Mouse (Mus musculus): Measurements from ENCODE around the gene Olfr1040. TPM values are rescaled to one million over a fixed set of nuclear protein-coding genes. Genes with fewer than 3 reads are reported as not detected.
"Not testable (repeated sequence)": the region's sequence is repeated elsewhere in the genome, so short reads cannot be mapped to it uniquely, and the experiment has no call there.

Olfr1040 gene
- polyA plus RNA-seq (2016; fragmentation: Nextera tagmentation; extraction: Ambion mirVana) = not detected in 2 replicates

DNA sequence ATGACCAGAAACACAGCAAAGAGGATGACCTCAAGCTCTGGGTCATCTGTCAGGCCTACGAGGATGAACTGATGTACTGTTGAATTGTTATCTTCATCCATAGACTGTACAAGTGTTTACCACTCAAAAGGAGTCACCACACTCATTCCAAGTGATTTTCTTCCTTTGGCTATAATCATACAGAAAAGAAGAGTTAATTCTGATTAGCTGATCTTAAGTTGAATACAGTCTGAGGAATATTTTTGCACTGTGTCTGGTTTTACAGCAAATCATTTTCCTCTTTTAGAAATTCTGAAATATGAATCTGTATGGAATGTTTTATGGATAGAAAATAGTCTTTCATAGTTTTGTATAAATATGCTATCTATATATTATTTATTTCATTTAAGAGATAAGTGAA, at the start of gene Olfr1040:
Gene Olfr1040 (minus strand): TSS at position 101 of the 400 bp plus-strand sequence.
- H3K4me2 ChIP-seq (replicated peaks) = no peak within 1 kb of the TSS
- no peaks in the 10 kb centered on the region for H3K36me3 ChIP-seq
- H3K27me3 ChIP-seq = no peaks in the 10 kb centered on the region
- no peak for ATAC-seq (ENCODE audit: low FRiP score)
- H3K4me3 ChIP-seq = no peak within 1 kb of the TSS
- WGBS = 88% methylated on average over 1 of the region's 1 CpGs
- no peak within 1 kb of the TSS for H3K9ac ChIP-seq
- no peaks in the 10 kb centered on the region for H3K9me3 ChIP-seq (replicated peaks)
- H3K27ac ChIP-seq = no peak within 1 kb of the TSS
- no peaks in the 10 kb centered on the region for H3K4me1 ChIP-seq

- 59% methylated on average over 1 of the region's 1 CpGs for WGBS
- H3K4me3 ChIP-seq = no peak overlapping the region
These were observed 49.3 kb upstream of the Olfr1040 start for GRCm38 (mm10) chr2:86195863-86196262.

GRCm38 (mm10) chr2:86185583-86185982, 39.1 kb upstream of the Olfr1040 start, which contains the start of gene Olfr52:
TSS of gene Olfr52 (minus strand) at chr2:86185683.
- Histone ChIP-seq H3K4me3 (no peak within 1 kb of the TSS), H3K27me3 (no peaks in the 10 kb centered on the region), H3K4me1 (no peaks in the 10 kb centered on the region), H3K9me3 (replicated peaks) (no peaks in the 10 kb centered on the region), H3K4me2 (replicated peaks) (no peak within 1 kb of the TSS), H3K27ac (no peak within 1 kb of the TSS), H3K9ac (no peak within 1 kb of the TSS), H3K36me3 (no peaks in the 10 kb centered on the region)
- no peak for ATAC-seq (ENCODE audit: low FRiP score)

More at GRCm38 (mm10) chr2:86195863-86196262, 49.3 kb upstream of the Olfr1040 start:
- H3K9me3 ChIP-seq (replicated peaks) = no peaks in the 10 kb centered on the region
- no peaks in the 10 kb centered on the region for H3K27me3 ChIP-seq
- no peaks in the 10 kb centered on the region for H3K36me3 ChIP-seq
- H3K27ac ChIP-seq = no peak overlapping the region
- H3K4me1 ChIP-seq = no peaks in the 10 kb centered on the region
- H3K9ac ChIP-seq = no peak overlapping the region
- H3K4me2 ChIP-seq (replicated peaks) = no peak overlapping the region
- no peak for ATAC-seq (ENCODE audit: low FRiP score)

DNA sequence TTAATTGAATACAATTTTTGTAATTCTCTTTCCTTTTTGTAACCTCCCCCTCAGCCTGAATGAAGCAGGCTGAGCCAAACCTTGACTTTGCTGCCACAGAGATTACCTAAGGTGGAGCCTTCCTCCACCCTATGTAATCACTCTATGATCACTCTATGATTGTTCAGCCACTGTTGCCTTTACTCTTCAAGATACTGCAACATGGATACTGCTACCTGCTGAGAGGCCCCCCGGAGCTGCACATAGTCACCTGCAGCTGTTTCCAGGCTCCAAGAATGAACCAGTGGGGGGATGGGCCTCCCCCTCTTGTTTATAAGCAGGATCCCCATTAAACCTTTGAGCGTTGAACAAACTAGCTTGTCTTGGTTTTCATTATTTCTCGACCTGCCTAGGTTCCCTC, 33.4 kb upstream of the Olfr1040 start:
- WGBS = 67% methylated on average over 3 of the region's 3 CpGs
- no peak overlapping the region for H3K4me2 ChIP-seq (replicated peaks)

DNA sequence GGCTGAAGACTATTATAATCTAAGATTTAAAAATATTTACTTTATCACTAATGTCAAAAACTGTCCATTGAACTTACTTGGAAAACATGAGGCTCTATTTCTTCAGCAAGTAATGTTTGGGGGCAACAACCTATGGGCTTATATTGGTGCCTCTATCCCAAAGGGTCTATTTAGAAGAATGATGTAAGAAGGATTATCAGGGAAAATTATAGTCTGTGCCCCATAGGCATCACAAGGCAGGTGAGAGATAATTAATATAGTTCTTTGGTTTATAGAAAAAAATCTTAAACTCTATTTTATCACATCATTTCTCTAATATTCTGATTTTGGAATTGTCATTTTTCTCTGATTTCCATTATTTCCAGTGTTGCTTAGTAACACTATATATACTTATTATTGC, 31.2 kb upstream of the Olfr1040 start, which contains the start of gene Olfr1044:
Gene Olfr1044 (minus strand): TSS at position 101 of the 400 bp plus-strand sequence.
- no peak within 1 kb of the TSS for H3K4me3 ChIP-seq
- no peaks in the 10 kb centered on the region for H3K27me3 ChIP-seq
- ATAC-seq (ENCODE audit: low FRiP score) = no peak
- no peak within 1 kb of the TSS for H3K27ac ChIP-seq
- no peak within 1 kb of the TSS for H3K9ac ChIP-seq
- H3K9me3 ChIP-seq (replicated peaks) = no peaks in the 10 kb centered on the region
- no peak within 1 kb of the TSS for H3K4me2 ChIP-seq (replicated peaks)
- H3K36me3 ChIP-seq = no peaks in the 10 kb centered on the region
- H3K4me1 ChIP-seq = no peaks in the 10 kb centered on the region

More for the DNA sequence above, 33.4 kb upstream of the Olfr1040 start:
- no peaks in the 10 kb centered on the region for H3K4me1 ChIP-seq
- H3K4me3 ChIP-seq = no peak overlapping the region
- H3K27ac ChIP-seq = no peak overlapping the region
- H3K36me3 ChIP-seq = no peaks in the 10 kb centered on the region
- no peak for ATAC-seq (ENCODE audit: low FRiP score)
- no peaks in the 10 kb centered on the region for H3K27me3 ChIP-seq
- H3K9me3 ChIP-seq (replicated peaks) = no peaks in the 10 kb centered on the region
- H3K9ac ChIP-seq = no peak overlapping the region

DNA sequence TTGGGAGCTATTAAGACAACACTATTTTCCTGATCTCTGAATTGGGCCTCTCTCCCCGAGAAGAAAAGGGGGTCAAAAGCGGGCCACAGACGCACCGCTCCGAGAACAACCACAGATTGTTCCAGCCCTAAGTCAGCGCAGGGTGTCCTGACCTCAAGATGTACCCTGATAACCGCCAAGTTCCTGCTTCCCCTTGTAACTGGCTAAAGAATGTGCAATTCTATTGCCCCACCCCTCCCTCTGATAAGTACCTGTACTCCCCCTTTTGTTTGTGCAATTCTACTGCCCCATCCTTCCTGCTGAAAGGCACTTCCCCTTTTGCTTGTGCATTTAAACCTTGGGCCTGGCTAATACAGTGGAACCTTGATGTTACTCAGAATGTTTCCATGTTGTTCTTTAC, 28.9 kb upstream of the Olfr1040 start:
- H3K9me3 ChIP-seq (replicated peaks); H3K27me3 ChIP-seq; H3K36me3 ChIP-seq; ATAC-seq (ENCODE audit: low FRiP score); H3K9ac ChIP-seq; H3K27ac ChIP-seq; H3K4me2 ChIP-seq (replicated peaks); H3K4me3 ChIP-seq; H3K4me1 ChIP-seq: not testable (repeated sequence)
- 88% methylated on average over 7 of the region's 7 CpGs for WGBS

- Histone ChIP-seq H3K9me3 (replicated peaks) (no peaks in the 10 kb centered on the region), H3K4me3 (no peak within 1 kb of the TSS), H3K4me1 (no peaks in the 10 kb centered on the region), H3K27me3 (no peaks in the 10 kb centered on the region), H3K27ac (no peak within 1 kb of the TSS), H3K4me2 (replicated peaks) (no peak within 1 kb of the TSS), H3K36me3 (no peaks in the 10 kb centered on the region), H3K9ac (no peak within 1 kb of the TSS)
- WGBS = 93% methylated on average over 2 of the region's 2 CpGs
- no peak for ATAC-seq (ENCODE audit: low FRiP score)
These were observed 20.9 kb upstream of the Olfr1040 start, which contains the start of gene Olfr1043 for GRCm38 (mm10) chr2:86167422-86167821. TSS of gene Olfr1043 (minus strand) at chr2:86167522.

GRCm38 (mm10) chr2:86161738-86162137, 15.2 kb upstream of the Olfr1040 start, which contains the start of gene Olfr1042:
TSS of gene Olfr1042 (minus strand) at chr2:86161838.
- H3K4me1 ChIP-seq = no peaks in the 10 kb centered on the region
- H3K9ac ChIP-seq = no peak within 1 kb of the TSS
- WGBS = 90% methylated on average over 2 of the region's 2 CpGs
- H3K27ac ChIP-seq = no peak within 1 kb of the TSS
- H3K9me3 ChIP-seq (replicated peaks) = no peaks in the 10 kb centered on the region
- no peak within 1 kb of the TSS for H3K4me3 ChIP-seq
- no peaks in the 10 kb centered on the region for H3K36me3 ChIP-seq
- no peaks in the 10 kb centered on the region for H3K27me3 ChIP-seq
- no peak for ATAC-seq (ENCODE audit: low FRiP score)
- no peak within 1 kb of the TSS for H3K4me2 ChIP-seq (replicated peaks)

GRCm38 (mm10) chr2:86135828-86136227, 10.7 kb downstream of the Olfr1040 start, which contains the start of gene Olfr1039:
TSS of gene Olfr1039 (minus strand) at chr2:86135928.
- H3K36me3 ChIP-seq = no peaks in the 10 kb centered on the region
- H3K27me3 ChIP-seq = no peaks in the 10 kb centered on the region
- no peak within 1 kb of the TSS for H3K27ac ChIP-seq
- H3K4me2 ChIP-seq (replicated peaks) = no peak within 1 kb of the TSS
- 89% methylated on average over 1 of the region's 1 CpGs for WGBS
- H3K9me3 ChIP-seq (replicated peaks) = no peaks in the 10 kb centered on the region
- no peak within 1 kb of the TSS for H3K9ac ChIP-seq
- no peaks in the 10 kb centered on the region for H3K4me1 ChIP-seq
- ATAC-seq (ENCODE audit: low FRiP score) = no peak
- no peak within 1 kb of the TSS for H3K4me3 ChIP-seq

Other genes starting within 250 kb of the Olfr1040 start
- gene Olfr1024, start 241.7 kb downstream of the Olfr1040 start, polyA plus RNA-seq (2016; fragmentation: Nextera tagmentation; extraction: Ambion mirVana) = not detected in 2 replicates
- gene Olfr1025-ps1, start 231.5 kb downstream of the Olfr1040 start, polyA plus RNA-seq (2016; fragmentation: Nextera tagmentation; extraction: Ambion mirVana) = not detected in 2 replicates
- not detected in 2 replicates for gene Olfr1026, start 225.2 kb downstream of the Olfr1040 start, polyA plus RNA-seq (2016; fragmentation: Nextera tagmentation; extraction: Ambion mirVana)
- gene Olfr1028, start 196.3 kb downstream of the Olfr1040 start, polyA plus RNA-seq (2016; fragmentation: Nextera tagmentation; extraction: Ambion mirVana) = not detected in 2 replicates
- not detected in 2 replicates for gene Olfr1029, start 172.8 kb downstream of the Olfr1040 start, polyA plus RNA-seq (2016; fragmentation: Nextera tagmentation; extraction: Ambion mirVana)
- not detected in 2 replicates for gene Olfr1030, start 167.5 kb downstream of the Olfr1040 start, polyA plus RNA-seq (2016; fragmentation: Nextera tagmentation; extraction: Ambion mirVana)
- not detected in 2 replicates for gene Olfr1031, start 156.4 kb downstream of the Olfr1040 start, polyA plus RNA-seq (2016; fragmentation: Nextera tagmentation; extraction: Ambion mirVana)
- gene Olfr1032, start 141.2 kb downstream of the Olfr1040 start, polyA plus RNA-seq (2016; fragmentation: Nextera tagmentation; extraction: Ambion mirVana) = not detected in 2 replicates
- not detected in 2 replicates for gene Olfr1033, start 126.1 kb downstream of the Olfr1040 start, polyA plus RNA-seq (2016; fragmentation: Nextera tagmentation; extraction: Ambion mirVana)
- gene Olfr1034, start 100.9 kb downstream of the Olfr1040 start, polyA plus RNA-seq (2016; fragmentation: Nextera tagmentation; extraction: Ambion mirVana) = not detected in 2 replicates
- not detected in 2 replicates for gene Olfr1036, start 72.7 kb downstream of the Olfr1040 start, polyA plus RNA-seq (2016; fragmentation: Nextera tagmentation; extraction: Ambion mirVana)
- gene Olfr1037, start 59.3 kb downstream of the Olfr1040 start, polyA plus RNA-seq (2016; fragmentation: Nextera tagmentation; extraction: Ambion mirVana) = not detected in 2 replicates
- not detected in 2 replicates for gene Olfr1039, start 10.8 kb downstream of the Olfr1040 start, polyA plus RNA-seq (2016; fragmentation: Nextera tagmentation; extraction: Ambion mirVana)
- not detected in 2 replicates for gene Olfr1042, start 15.1 kb upstream of the Olfr1040 start, polyA plus RNA-seq (2016; fragmentation: Nextera tagmentation; extraction: Ambion mirVana)
- not detected in 2 replicates for gene Olfr1043, start 20.8 kb upstream of the Olfr1040 start, polyA plus RNA-seq (2016; fragmentation: Nextera tagmentation; extraction: Ambion mirVana)
- gene Olfr1044, start 31.1 kb upstream of the Olfr1040 start, polyA plus RNA-seq (2016; fragmentation: Nextera tagmentation; extraction: Ambion mirVana) = not detected in 2 replicates
- gene Olfr52, start 39.0 kb upstream of the Olfr1040 start, polyA plus RNA-seq (2016; fragmentation: Nextera tagmentation; extraction: Ambion mirVana) = not detected in 2 replicates
- gene Olfr1045, start 56.3 kb upstream of the Olfr1040 start, polyA plus RNA-seq (2016; fragmentation: Nextera tagmentation; extraction: Ambion mirVana) = not detected in 2 replicates
- not detected in 2 replicates for gene Olfr1046, start 72.6 kb upstream of the Olfr1040 start, polyA plus RNA-seq (2016; fragmentation: Nextera tagmentation; extraction: Ambion mirVana)
- not detected in 2 replicates for gene Olfr1047, start 84.7 kb upstream of the Olfr1040 start, polyA plus RNA-seq (2016; fragmentation: Nextera tagmentation; extraction: Ambion mirVana)
- not detected in 2 replicates for gene Olfr1048, start 93.6 kb upstream of the Olfr1040 start, polyA plus RNA-seq (2016; fragmentation: Nextera tagmentation; extraction: Ambion mirVana)
- gene Olfr1049, start 111.6 kb upstream of the Olfr1040 start, polyA plus RNA-seq (2016; fragmentation: Nextera tagmentation; extraction: Ambion mirVana) = not detected in 2 replicates
- gene Olfr1051, start 132.4 kb upstream of the Olfr1040 start, polyA plus RNA-seq (2016; fragmentation: Nextera tagmentation; extraction: Ambion mirVana) = not detected in 2 replicates
- not detected in 2 replicates for gene Olfr1052, start 145.7 kb upstream of the Olfr1040 start, polyA plus RNA-seq (2016; fragmentation: Nextera tagmentation; extraction: Ambion mirVana)
- not detected in 2 replicates for gene Olfr1053, start 168.6 kb upstream of the Olfr1040 start, polyA plus RNA-seq (2016; fragmentation: Nextera tagmentation; extraction: Ambion mirVana)
- gene Olfr1054, start 188.7 kb upstream of the Olfr1040 start, polyA plus RNA-seq (2016; fragmentation: Nextera tagmentation; extraction: Ambion mirVana) = not detected in 2 replicates
- gene Olfr1055, start 203.6 kb upstream of the Olfr1040 start, polyA plus RNA-seq (2016; fragmentation: Nextera tagmentation; extraction: Ambion mirVana) = not detected in 2 replicates
- gene Olfr1056, start 215.7 kb upstream of the Olfr1040 start, polyA plus RNA-seq (2016; fragmentation: Nextera tagmentation; extraction: Ambion mirVana) = not detected in 2 replicates
- gene Olfr1057, start 231.7 kb upstream of the Olfr1040 start, polyA plus RNA-seq (2016; fragmentation: Nextera tagmentation; extraction: Ambion mirVana) = not detected in 2 replicates
- not detected in 2 replicates for gene Olfr1058, start 241.8 kb upstream of the Olfr1040 start, polyA plus RNA-seq (2016; fragmentation: Nextera tagmentation; extraction: Ambion mirVana)

All from hindbrain, embryonic 12.5 days (tissue).